Mouse (Mus musculus) fat pad, adult 2 months (tissue): ENCODE results near the gene Pcyt1a.
"Not testable (repeated sequence)": the region's sequence is repeated elsewhere in the genome, so short reads cannot be mapped to it uniquely, and the experiment has no call there.

ENCODE experiments used
- DNase-seq: peaks from one replicate; pipeline ENCODE4 v3.0.0-alpha.2; 2011; ENCODE audit warnings: low read depth, low spot score; ENCODE audit errors: extremely low read depth

The Pcyt1a gene

DNA sequence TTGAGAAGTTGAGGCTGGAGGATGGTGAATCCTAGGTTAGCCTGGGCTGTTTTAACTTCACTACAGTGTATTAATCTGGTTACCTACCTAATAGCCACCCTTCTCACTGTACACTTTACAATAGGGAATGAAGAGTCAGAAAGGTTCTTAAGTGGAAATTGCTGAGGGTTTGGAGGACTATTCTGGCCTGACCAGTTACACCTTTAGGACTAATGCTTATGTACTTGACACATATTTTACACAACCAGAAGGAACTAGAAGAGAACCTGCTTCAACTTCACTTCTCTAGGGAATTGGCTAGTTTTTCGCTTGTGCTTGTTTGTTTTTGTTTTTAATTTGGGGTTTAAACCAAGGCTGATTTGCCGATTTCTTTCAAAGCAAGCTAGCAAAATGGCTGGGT is 2.4 kb downstream of the Pcyt1a start:
- DNase-seq, result no peak

DNA sequence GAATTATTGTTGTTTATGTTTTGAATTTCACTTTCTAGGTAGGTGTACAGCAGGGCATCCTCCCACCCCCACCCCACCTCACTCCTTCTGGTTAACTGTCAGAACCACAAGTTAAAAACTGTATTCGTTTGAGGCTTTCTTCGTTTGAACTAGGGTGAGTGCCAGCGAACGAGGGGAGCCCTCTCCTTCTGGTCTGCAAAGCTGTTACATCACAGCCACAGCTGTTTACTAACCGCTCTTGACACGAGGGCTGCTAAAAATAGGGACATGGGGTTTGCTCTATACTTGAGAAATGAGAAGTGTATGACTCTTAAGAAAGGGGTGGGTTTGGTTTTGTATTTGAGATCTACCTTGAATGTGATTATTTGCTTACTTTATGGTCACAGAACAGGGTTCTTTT is 3.3 kb downstream of the Pcyt1a start:
- DNase-seq, result no peak

DNA sequence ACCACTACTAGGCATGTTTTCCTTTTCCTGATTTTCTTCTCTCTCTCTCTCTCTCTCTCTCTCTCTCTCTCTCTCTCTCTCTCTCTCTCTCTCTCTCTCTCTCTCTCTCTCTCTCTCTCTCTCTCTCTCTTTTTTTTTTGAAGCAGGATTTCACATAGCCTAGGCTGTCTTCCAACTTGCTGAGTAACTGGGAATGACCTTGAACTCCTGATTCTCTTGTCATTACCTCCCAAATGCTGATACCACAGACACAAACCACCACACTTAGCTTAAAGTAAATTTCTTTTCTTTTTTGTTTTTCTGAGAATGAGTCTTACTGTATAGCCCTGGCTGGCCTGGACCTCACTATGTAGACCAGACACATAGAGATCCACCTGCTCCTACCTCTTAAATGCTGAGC is 4.0 kb downstream of the Pcyt1a start:
- DNase-seq, result no peak

DNA sequence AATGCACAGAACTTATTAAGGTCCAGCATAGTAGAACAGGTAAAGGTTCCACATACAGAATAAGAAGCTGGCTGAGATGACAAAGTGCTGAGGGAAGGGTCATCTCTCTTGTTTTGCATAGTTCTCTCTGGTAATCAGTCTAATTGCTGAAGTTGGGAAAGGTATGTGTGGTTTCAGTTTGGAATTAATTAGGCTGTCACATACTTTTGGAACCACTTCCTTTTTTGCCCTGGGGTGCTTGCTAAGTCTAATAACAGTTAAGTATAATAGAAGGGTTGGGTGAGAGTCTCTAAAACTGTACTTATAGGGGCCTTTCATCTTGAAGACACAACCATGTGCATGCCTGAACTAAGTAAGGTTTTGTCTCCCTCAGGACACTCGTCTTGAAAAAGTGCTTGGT is 5.9 kb downstream of the Pcyt1a start:
- DNase-seq, result no peak

DNA sequence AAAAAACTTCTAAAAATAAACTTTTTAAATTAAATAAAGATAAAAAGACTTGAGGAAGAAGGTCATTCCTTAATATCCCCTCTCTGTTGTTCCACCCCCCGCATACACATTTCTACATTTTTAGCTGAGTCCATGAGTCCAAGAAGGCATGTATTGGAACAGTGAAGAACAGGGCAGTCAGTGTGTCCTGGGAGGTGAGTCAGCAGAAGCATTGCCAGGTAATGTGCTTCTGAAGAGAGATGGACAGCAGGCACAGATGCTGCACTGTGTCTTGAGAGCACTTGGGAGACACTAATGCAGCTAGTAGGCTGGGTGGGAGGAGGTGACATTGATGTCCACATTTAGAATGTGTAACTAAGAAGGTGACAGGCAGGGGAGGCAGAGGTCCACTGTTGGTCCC is 6.5 kb downstream of the Pcyt1a start:
- DNase-seq, result no peak

DNA sequence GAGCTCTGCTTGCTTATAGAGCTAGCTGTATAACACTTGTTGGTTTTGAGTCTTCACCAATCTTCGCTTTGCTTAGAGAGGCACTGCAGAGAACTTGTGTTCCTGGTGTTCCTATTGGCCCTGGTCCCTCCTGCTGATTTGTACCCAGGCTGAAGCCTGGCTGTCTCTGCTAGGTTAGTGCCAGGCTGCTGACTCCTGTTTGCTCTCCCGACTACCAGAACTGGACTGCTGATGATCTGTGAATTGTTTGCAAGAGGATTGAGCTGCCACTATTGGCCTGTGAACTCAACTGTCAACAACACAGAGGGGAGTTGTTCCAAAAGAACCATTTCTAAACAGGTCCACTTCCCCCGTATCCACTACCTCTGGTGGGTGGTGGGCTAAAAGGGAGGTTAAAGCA is 10.7 kb downstream of the Pcyt1a start:
- no peak for DNase-seq

DNA sequence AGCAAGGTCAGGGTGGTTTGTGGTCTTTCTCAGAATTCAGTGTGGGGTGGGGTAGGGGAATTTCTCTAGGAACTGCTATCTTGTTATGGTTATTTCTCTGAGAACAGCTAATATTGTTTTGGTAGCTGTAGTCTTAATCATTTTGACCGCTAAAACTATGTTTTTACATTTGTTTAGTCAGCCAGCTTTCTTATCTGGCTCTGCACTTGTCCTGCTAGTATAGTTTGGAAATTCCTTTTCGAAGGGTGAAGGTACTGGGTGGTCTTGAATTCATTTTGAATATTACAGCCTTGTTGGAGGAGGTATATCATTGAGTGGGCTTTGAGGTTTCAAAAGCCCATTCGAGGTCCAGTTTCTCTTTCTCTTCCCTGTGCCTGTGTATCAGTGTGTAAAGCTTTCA is 13.9 kb downstream of the Pcyt1a start:
- DNase-seq, result not testable (repeated sequence)

DNA sequence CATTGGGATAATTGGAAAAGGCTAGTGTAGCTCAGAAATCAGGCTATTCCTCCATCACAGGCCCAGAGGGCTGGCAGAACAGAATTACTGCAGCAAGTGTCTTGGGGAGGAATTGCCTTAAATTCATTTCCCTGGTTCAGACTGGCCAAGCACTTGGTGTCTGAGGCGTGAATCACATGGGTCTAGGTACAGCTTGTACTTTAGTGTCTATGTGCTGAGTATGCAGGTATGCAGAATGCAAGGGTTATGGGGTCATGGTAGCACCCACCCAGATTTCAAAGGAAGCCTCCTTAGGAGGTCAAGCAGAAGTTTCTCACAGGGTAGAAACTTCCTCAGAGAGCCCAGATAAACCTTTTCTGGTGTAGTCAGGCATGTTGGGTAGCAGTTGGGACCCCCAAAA is 14.8 kb downstream of the Pcyt1a start:
- DNase-seq, result no peak

DNA sequence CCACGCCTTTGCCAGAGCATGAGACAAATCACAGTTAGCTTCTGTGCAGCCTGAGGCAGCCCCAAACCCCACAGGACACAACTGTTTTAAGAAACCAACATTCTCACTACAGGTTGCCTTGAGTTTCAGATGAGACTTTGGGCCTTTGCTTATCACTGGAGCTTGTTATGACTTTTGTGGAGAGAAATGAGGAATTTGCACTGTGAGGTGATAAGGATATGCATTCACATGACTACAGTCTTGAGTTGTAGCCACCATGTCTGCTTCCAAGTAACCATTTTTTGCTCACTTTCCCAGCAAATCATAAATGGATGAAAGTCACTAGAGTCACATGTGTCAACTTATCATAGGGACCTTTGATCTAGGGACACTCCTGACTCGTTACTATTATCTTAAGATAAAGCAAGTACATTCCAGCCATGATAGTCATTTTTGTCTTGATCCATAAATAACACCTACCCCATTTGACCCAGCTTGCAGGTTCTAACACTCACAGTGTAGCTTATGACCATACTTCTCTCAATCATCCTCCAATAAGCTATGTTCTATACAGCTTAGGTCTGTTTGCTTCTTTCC is 15.9 kb downstream of the Pcyt1a start:
- no peak for DNase-seq

DNA sequence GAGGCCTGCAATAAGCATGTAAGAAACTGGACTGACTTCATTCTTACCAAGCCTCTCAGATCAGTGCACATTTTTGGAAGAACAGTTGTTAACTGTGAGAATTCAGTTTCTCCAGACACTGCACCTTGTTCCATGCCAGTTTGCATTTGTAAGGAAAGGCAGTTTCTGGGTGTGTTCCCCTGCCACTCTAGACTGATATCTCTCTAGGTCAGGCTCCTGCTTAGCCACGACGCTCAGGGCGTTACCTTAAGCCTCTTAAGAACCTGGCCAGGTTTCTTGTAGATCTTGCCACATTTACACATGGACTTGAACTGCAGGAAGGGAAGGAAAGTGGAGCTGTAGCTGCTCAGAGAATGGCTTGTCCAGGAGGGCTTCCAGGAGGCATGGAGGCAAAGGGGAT is 18.9 kb downstream of the Pcyt1a start:
- DNase-seq, result no peak

DNA sequence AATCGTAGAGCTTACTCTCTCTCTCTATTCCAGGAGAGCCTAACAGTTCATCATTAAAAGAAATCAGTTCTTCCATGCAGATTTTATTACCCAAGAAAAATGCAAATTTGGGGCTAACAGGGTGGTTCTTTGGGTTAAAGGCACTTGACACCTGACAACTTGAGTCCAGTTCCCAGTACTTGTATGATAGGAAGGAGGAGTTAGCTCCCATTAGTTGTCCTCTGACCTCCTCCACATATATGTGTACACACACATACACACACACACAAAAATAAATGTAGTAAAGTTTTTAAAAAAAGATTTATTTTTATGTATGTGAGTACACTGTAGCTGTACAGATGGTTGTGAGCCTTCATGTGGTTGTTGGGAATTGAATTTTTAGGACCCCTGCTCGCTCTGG is 19.4 kb downstream of the Pcyt1a start:
- DNase-seq, result no peak

DNA sequence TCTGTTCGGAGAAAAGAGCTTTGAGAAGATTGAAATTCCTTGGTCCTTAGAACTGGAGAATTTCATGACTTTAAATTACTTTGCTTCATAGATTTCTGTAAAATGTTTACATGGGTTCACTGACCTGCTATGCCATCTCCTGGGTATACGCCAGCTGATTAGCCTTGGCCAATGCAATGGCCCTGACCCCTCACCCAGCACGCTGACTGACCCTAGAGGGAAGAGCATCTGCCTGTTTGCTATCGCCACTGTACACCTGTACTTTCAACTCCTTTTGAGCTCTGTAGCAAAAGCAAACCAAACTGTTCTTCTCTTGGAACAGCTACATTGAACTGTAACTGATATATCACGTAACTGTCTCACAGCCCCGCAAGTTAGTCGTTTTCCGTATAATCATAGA is 22.4 kb downstream of the Pcyt1a start:
- DNase-seq, result no peak

DNA sequence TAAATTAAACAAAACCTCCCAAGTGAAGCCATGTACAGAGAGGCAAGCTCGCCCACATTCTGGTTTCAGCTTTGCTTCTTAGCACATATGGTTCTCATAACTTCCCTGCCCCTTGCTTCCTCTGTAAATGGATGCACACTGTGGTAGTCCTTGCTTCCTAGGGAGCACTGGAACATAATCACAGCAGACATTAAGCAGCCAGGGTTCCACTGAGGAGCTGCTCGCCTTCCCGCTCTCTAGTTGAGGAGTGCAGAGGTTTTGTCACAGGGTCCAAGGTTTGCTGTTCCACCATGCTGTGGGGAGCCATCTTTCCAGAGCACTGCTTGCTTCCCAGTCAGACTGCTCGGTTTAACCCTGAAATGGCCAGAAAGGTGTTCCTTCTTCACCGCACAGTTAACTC is 23.9 kb downstream of the Pcyt1a start:
- DNase-seq, result no peak

DNA sequence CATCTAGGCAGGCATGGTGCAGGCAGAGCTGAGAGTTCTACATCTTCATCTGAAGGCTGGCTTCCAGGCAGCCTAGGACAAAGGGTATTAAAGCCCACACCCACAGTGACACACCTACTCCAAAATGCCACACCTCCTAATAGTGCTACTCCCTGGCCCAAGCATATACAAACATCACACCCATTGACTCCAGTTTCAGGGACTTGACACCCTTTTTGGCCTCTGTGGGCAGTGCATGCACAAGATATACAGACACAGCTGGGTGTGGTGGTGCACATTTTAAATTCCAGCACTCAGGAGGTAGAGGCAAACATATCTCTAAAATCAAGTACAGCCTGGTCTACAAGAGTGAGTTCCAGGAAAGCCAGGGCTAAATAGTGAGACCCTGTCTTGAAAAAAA is 25.4 kb downstream of the Pcyt1a start:
- DNase-seq, result no peak

DNA sequence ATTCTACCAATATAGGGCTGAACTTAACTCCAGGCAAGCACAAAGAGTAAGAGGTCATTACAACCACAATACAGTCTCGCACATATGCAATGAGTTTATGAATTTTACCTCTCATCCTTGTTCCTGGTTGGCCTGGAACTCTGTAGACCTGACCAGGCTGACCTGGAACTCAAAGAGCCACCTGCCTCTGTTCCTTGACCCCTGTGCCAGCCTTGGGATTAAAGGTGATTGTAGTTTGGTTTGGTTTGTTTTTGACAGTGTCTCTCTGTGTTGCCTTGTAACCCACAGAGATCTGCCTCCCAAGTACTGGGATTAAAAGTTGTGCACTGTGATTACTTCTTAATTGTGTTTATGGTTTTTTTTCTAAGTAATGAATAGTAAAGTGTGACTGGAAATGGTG is 26.0 kb downstream of the Pcyt1a start:
- DNase-seq, result no peak

DNA sequence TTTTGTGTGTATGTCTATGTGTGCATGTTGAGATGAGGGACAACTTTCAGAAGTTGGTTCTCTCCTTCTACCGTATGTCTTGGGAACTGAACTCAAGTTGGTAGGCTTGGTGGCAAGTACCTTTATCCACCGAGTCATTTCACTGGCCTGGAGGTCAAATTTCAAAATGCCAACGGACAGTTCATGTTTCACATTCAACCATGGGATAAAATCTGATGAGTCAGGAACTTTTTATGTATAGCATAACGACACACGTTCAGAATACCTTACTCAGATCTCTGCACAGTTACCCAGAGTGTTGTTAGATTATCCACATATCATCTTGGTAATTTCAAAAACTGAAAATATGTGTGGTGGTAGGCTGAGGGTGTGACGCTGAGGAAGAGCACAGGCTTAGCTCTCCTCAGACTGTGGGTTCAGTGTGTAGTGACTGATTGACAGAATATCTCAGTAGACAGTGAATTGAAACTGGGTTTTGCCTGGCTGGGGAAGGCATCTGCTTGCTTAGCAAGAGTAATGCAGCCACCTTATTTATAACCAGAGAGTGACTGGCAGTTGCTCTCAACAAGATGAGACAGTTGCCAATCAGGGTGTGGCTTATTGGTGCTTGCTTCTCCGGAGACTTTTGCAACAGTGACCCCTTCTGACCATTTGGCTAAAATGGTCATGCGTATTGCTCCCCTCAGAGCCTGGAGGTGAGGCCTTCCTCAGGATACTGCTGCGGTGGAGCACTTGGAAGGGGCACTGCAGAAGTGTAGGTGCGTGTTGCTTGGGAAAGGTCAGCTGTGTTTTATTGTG is 27.1 kb downstream of the Pcyt1a start:
- no peak for DNase-seq

DNA sequence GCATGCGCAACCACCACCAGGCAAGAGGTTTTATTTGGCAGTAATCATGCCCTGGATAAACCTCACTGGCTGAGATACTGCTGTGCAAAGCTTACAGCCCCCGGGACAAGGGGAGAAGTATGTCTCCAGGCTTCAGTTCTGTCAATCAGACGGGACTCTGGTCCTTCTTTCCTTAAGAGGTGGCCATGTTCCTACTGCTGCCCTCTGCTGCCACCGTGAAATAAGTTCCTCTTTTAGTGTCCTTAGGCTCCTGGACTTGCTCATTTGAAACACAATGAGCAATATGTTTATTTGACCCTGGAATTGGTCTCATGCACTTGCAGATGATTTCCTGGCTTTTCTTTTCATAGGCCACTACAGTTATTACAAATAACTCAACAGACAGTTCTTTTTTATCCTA is 29.8 kb downstream of the Pcyt1a start:
- DNase-seq, result no peak

DNA sequence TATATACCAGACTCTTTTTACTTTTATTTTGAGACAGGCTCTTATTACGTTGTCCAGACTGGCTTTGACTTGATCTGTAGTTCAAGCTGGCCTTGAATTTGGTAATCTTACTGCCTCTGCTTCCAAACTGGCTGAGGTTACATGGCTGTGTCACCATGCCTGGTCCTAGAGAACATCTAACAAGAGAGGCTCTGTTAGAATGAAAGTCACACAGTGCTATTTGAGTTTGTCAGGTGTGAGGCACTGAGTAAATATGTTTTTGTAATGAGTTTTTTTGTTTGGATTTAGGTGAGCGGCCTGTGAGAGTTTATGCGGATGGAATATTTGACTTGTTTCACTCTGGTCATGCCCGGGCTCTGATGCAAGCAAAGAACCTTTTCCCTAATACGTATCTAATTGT is 31.0 kb downstream of the Pcyt1a start:
- no peak for DNase-seq

DNA sequence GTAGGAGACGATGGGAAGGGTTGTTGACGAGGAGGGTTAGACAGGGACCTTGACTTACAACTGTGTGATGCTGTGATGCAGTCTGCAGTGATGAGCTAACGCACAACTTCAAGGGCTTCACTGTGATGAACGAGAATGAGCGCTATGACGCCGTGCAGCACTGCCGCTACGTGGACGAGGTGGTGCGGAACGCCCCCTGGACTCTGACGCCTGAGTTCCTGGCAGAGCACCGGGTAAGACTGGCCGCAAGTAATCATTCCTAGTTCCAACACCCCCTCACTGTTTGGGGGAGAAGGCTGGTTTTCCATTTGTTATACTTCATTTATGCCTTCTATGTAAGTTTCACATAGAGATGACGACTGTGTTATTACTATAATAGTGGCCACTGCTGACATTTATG is 32.2 kb downstream of the Pcyt1a start:
- no peak for DNase-seq

DNA sequence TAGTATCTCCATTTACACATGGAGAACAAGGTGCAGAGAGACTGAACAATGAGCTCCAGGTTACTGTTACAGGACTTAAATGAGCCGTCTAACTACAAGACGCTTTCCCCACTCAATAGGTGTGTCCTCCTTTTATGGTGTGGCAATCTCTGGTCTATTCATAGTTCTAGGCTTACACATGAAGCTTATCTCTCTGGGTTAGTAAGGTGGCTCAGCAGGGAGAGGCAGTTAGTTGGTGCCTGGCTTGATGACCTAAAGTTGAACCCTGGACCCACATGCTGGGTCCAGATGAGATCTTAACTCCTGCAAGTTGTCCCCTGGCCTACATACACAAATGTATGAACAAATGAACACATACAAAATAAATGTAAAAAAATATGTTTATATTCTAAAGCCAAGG is 32.7 kb downstream of the Pcyt1a start:
- no peak for DNase-seq

DNA sequence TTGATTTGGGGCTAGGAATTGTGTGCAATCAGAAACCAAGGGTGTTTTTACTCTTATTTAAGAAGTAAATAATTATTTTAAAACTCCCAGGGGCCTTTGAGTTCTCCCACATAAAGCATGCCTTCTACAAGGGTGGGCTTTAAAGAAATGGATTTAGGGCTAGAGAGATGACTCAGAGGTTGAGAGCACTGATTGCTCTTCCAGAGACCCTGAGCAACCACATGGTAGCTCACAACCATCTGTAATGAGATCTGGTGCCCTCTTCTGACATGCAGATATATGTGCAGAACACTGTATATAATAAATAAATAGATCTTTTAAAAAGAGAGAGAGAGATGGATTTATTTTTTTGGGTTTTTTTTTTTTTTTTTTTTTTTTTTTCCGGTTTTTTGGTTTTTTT is 34.2 kb downstream of the Pcyt1a start:
- DNase-seq, result no peak

DNA sequence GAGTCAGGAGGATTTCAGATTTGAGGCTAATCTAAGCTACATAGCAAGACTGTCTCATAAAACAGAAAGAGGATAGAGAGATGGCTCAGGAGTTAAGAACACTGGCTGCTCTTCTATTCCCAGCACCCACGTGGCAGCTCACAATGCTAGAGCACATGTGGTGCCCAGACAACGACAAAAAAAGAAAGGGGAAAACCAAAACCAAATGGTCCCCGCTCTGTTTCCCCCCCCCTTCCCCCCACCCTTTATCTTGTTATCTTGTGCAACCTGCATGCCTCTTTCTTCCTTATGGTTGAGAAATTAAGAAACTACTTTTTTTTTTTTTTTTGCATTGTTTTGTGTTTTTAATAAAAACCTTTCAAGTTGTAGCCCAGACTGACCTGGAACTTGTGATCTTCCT is 37.8 kb downstream of the Pcyt1a start:
- no peak for DNase-seq
